In genomic region chr3:144109769-144110168, GRCm38 (mm10) we compare ENCODE assay signal across 30 mouse cellular contexts.
DNase-seq lines count a peak whose midpoint lies in the region; ATAC-seq and TF ChIP-seq lines count a peak whose summit lies in the region.
"Had no signal": no experiment of that assay in that cellular context is flagged by ENCODE, and none has a peak within 500 bp of the region (broad histone marks: within the 10 kb centered on the region; RNA-seq: fewer than 3 reads in every experiment).

No protein-coding gene starts in this region.

- H3K27me3 ChIP-seq in liver, postnatal 0 days (ENCODE audit: insufficient read depth, low read length), result no peaks in the 10 kb centered on the region
- H3K27me3 ChIP-seq in liver, embryonic 12.5 days (replicated peaks), result no peaks in the 10 kb centered on the region
- H3K27me3 ChIP-seq: embryonic facial prominence, embryonic 12.5 days; heart, embryonic 15.5 days; hindbrain, embryonic 12.5 days; limb, embryonic 12.5 days; liver, embryonic 13.5 days; neural tube, embryonic 12.5 days had no signal

- no peak for TF ChIP-seq EP300 in liver, postnatal 0 days (IDR thresholded peaks at IDR 0.05; ENCODE audit: low read depth)

- 51% methylated on average over 2 of the region's 2 CpGs for WGBS in liver, postnatal 0 days (ENCODE audit: insufficient replicate concordance)
- WGBS in liver, embryonic 12.5 days (ENCODE audit: insufficient replicate concordance), result 50% methylated on average over 2 of the region's 2 CpGs
- 27% methylated on average over 2 of the region's 2 CpGs for WGBS in bone marrow, adult 2 months

- no peak for TF ChIP-seq CTCF in liver, postnatal 0 days (IDR thresholded peaks at IDR 0.05; ENCODE audit: low read depth)
- no peak for TF ChIP-seq CTCF in bone marrow, adult 2 months (IDR thresholded peaks at IDR 0.05; ENCODE audit: control insufficient read depth, insufficient read depth, low read length)

- peak overlapping the region; percentile 51 for H3K27ac ChIP-seq in liver, postnatal 0 days (ENCODE audit: low read depth)
- no peak overlapping the region for H3K27ac ChIP-seq in liver, embryonic 12.5 days
- H3K27ac ChIP-seq in bone marrow, adult 2 months (ENCODE audit: control insufficient read depth, insufficient read depth, low read depth, low read length, poor library complexity), result peak overlapping the region; percentile 56
- H3K27ac ChIP-seq: embryonic facial prominence, embryonic 12.5 days; heart, embryonic 10.5 days; heart, embryonic 15.5 days; hindbrain, embryonic 12.5 days; limb, embryonic 12.5 days; liver, embryonic 13.5 days; neural tube, embryonic 12.5 days had no signal

- no peak overlapping the region for H3K4me2 ChIP-seq in liver, postnatal 0 days (ENCODE audit: low read depth, low read length)
- no peak overlapping the region for H3K4me2 ChIP-seq in liver, embryonic 12.5 days
- H3K4me2 ChIP-seq: embryonic facial prominence, embryonic 12.5 days; heart, embryonic 15.5 days; hindbrain, embryonic 12.5 days; limb, embryonic 12.5 days; liver, embryonic 13.5 days; lung, embryonic 14.5 days; midbrain, embryonic 11.5 days; neural tube, embryonic 12.5 days had no signal

- no peak for ATAC-seq in liver, postnatal 0 days
- no peak for ATAC-seq in liver, embryonic 12.5 days
- ATAC-seq in neutrophil, adult 5-6 weeks (ENCODE audit: extremely low read depth, insufficient number of reproducible peaks, low FRiP score, poor library complexity, severe bottlenecking), result 0 out of 2 replicates have a peak, but pooled peaks have one; percentile 7
- ATAC-seq: intestine, embryonic 16.5 days; midbrain, embryonic 16.5 days had no signal

- no peaks in the 10 kb centered on the region for H3K9me3 ChIP-seq in liver, postnatal 0 days (ENCODE audit: low read length)
- no peaks in the 10 kb centered on the region for H3K9me3 ChIP-seq in liver, embryonic 12.5 days (replicated peaks)
- H3K9me3 ChIP-seq: embryonic facial prominence, embryonic 12.5 days; heart, embryonic 10.5 days; heart, embryonic 15.5 days; hindbrain, embryonic 12.5 days; limb, embryonic 12.5 days; liver, embryonic 13.5 days; neural tube, embryonic 12.5 days had no signal

- no peak overlapping the region for H3K4me3 ChIP-seq in liver, postnatal 0 days (ENCODE audit: low read depth, low read length)
- no peak overlapping the region for H3K4me3 ChIP-seq in liver, embryonic 12.5 days
- H3K4me3 ChIP-seq in bone marrow, adult 2 months (replicated peaks; ENCODE audit: control insufficient read depth, low read depth, low read length), result no peak overlapping the region
- H3K4me3 ChIP-seq: embryonic facial prominence, embryonic 12.5 days; heart, embryonic 10.5 days; heart, embryonic 15.5 days; hindbrain, embryonic 12.5 days; limb, embryonic 12.5 days; liver, embryonic 13.5 days; myocyte; neural tube, embryonic 12.5 days had no signal

- H3K36me3 ChIP-seq in liver, postnatal 0 days (replicated peaks; ENCODE audit: insufficient read depth, low read length), result no peaks in the 10 kb centered on the region
- no peaks in the 10 kb centered on the region for H3K36me3 ChIP-seq in liver, embryonic 12.5 days
- H3K36me3 ChIP-seq: embryonic facial prominence, embryonic 12.5 days; heart, embryonic 10.5 days; heart, embryonic 15.5 days; hindbrain, embryonic 12.5 days; limb, embryonic 12.5 days; liver, embryonic 13.5 days; neural tube, embryonic 12.5 days had no signal

- no peak for TF ChIP-seq POLR2A in bone marrow, adult 2 months (IDR thresholded peaks at IDR 0.05; ENCODE audit: borderline replicate concordance, control insufficient read depth, low read depth, low read length)

- H3K4me1 ChIP-seq in liver, postnatal 0 days (ENCODE audit: insufficient read depth), result peaks cover 4% of the 10 kb centered on the region
- H3K4me1 ChIP-seq in liver, embryonic 12.5 days, result no peaks in the 10 kb centered on the region
- peaks cover 6% of the 10 kb centered on the region; the same call in 1 of the 2 replicates for H3K4me1 ChIP-seq in bone marrow, adult 2 months (ENCODE audit: control insufficient read depth, insufficient read depth, low read length)
- H3K4me1 ChIP-seq: heart, embryonic 10.5 days; heart, embryonic 15.5 days; hindbrain, embryonic 12.5 days; liver, embryonic 13.5 days; neural tube, embryonic 12.5 days had no signal

- H3K9ac ChIP-seq in liver, postnatal 0 days (replicated peaks), result no peak overlapping the region
- H3K9ac ChIP-seq in liver, embryonic 12.5 days, result no peak overlapping the region
- H3K9ac ChIP-seq: embryonic facial prominence, embryonic 12.5 days; heart, embryonic 15.5 days; hindbrain, embryonic 12.5 days; limb, embryonic 12.5 days; liver, embryonic 13.5 days; lung, embryonic 14.5 days; neural tube, embryonic 12.5 days had no signal

- no peak for DNase-seq in liver, postnatal 0 days
- DNase-seq in A20 (ENCODE audit: low read depth, low spot score), result peak; percentile 71
- no peak for DNase-seq in layer of hippocampus, adult 9-10 months (ENCODE audit: low spot score)
- DNase-seq in left cerebral cortex, adult 11 months (ENCODE audit: low spot score), result no peak
- DNase-seq: adrenal gland, postnatal 10 days; cerebellum, adult 11-12 months; cerebellum, adult 9-11 months; embryo, embryonic 11 days; gastrocnemius, postnatal 10 days; heart, postnatal 36 days; kidney, adult 9 months; kidney, postnatal 10 days; layer of hippocampus, adult 9-11 months; liver, embryonic 13.5 days; lung, embryonic 14.5 days; right cerebral cortex, postnatal 4 days; thymus, postnatal 4 days had no signal
